Mouse (Mus musculus): ENCODE measurements around the gene Nectin4. TPM values are rescaled to one million over a fixed set of nuclear protein-coding genes. Genes with fewer than 3 reads are reported as not detected.
A peak's percentile ranks its signal among the peaks of the same experiment; 100 is the strongest.

The Nectin4 gene
- polyA plus RNA-seq, 1 experiment from 2014 or later = 3.9 TPM

- peaks cover 2% of the 10 kb centered on the region; the same call in 1 of the 2 replicates for H3K36me3 ChIP-seq (ENCODE audit: control insufficient read depth, insufficient read depth, low read length)
- no peaks in the 10 kb centered on the region for H3K9me3 ChIP-seq (replicated peaks; ENCODE audit: control insufficient read depth, low read length, poor library complexity, severe bottlenecking)
- peak; percentile 85 for ATAC-seq
- peak overlapping the region; percentile 97 for H3K9ac ChIP-seq (ENCODE audit: low read depth, low read length)
- H3K27me3 ChIP-seq (ENCODE audit: control insufficient read depth, insufficient read depth, low read depth, low read length) = no peaks in the 10 kb centered on the region
- under 1% methylated on average over 28 of the region's 61 CpGs for WGBS
- peaks cover 40% of the 10 kb centered on the region for H3K4me1 ChIP-seq (ENCODE audit: control insufficient read depth, insufficient read depth, low read length)
- peak overlapping the region; percentile 92 for H3K4me2 ChIP-seq (ENCODE audit: low read length)
- peak overlapping the region; percentile 99 for H3K27ac ChIP-seq (ENCODE audit: low read length)
- H3K4me3 ChIP-seq (ENCODE audit: low read depth, low read length) = peak overlapping the region; percentile 63
Measured at GRCm38 (mm10) chr1:171329433-171330215, 40.3 kb upstream of the Nectin4 start.

DNA sequence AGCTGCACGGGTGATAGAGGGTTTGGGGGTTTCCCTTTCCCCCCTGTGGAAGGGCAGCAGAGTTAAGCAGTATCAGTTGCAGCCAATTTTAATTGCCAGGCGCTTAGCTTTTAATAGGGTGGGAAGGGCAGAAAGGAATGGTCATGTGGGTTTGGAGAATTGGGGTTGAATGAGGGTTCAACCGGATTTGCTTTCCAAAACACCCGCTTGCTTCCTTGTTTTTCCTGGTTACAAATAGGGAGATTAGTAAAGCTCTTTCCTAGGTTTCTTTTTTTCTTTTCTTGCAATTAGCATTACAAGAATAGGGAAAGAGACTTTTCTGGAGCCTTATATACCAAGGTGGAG is 39.7 kb upstream of the Nectin4 start:
- ATAC-seq = 0 out of 2 replicates have a peak, but pooled peaks have one; percentile 6
- Histone ChIP-seq H3K4me2 (ENCODE audit: low read length) (peak overlapping the region; percentile 92), H3K4me1 (ENCODE audit: control insufficient read depth, insufficient read depth, low read length) (peaks cover 40% of the 10 kb centered on the region), H3K4me3 (ENCODE audit: low read depth, low read length) (peak overlapping the region; percentile 63), H3K27ac (ENCODE audit: low read length) (peak overlapping the region; percentile 99), H3K9me3 (replicated peaks; ENCODE audit: control insufficient read depth, low read length, poor library complexity, severe bottlenecking) (no peaks in the 10 kb centered on the region), H3K36me3 (ENCODE audit: control insufficient read depth, insufficient read depth, low read length) (peaks cover 2% of the 10 kb centered on the region; the same call in 1 of the 2 replicates), H3K27me3 (ENCODE audit: control insufficient read depth, insufficient read depth, low read depth, low read length) (no peaks in the 10 kb centered on the region), H3K9ac (ENCODE audit: low read depth, low read length) (peak overlapping the region; percentile 97)
- 0% methylated on average over 4 of the region's 4 CpGs for WGBS

- Histone ChIP-seq H3K9ac (ENCODE audit: low read depth, low read length) (no peak overlapping the region), H3K9me3 (replicated peaks; ENCODE audit: control insufficient read depth, low read length, poor library complexity, severe bottlenecking) (peaks cover 5% of the 10 kb centered on the region), H3K27ac (ENCODE audit: low read length) (no peak overlapping the region), H3K36me3 (ENCODE audit: control insufficient read depth, insufficient read depth, low read length) (peaks cover 19% of the 10 kb centered on the region), H3K27me3 (ENCODE audit: control insufficient read depth, insufficient read depth, low read depth, low read length) (no peaks in the 10 kb centered on the region), H3K4me2 (ENCODE audit: low read length) (no peak overlapping the region), H3K4me1 (ENCODE audit: control insufficient read depth, insufficient read depth, low read length) (peaks cover 25% of the 10 kb centered on the region), H3K4me3 (ENCODE audit: low read depth, low read length) (no peak overlapping the region)
- 94% methylated on average over 16 of the region's 16 CpGs for WGBS
- ATAC-seq = no peak
Measured at GRCm38 (mm10) chr1:171342262-171343207, 27.4 kb upstream of the Nectin4 start.

DNA sequence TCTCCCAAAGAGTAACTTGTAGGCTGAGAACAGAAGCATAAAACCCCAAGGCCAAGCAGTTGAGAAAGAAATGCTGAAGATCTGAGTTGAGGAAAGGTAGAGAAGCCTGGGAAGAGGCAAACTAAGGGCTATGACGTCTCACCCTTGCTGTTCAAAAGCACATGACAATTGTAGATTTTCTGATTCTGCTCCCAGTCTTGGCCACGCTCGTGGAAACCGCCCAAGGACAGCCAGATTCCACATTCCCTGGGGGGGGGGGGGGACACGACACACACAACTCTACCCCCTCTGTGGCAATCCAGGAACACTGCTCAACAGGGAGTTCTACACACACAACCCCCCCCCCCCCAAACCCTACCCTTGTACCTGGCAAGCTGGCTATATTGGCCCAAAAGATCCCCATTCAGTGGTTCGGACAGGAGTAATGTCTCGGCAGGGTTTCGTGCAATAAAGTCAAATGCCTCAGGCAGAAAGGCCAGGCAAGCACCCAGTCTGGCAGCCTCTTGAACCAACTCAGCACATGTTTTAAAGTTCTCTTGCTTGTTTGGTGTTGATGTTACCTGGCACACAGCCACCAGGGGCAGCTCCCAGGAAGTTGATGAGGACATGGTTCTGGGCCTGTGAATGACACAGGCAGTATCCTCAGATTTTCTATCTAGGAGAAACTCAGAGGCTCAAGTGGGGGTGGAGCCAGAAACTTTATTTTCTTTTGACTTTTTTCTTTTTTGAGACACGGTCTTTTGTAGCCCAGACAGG is 25.8 kb upstream of the Nectin4 start:
- Histone ChIP-seq H3K4me1 (ENCODE audit: control insufficient read depth, insufficient read depth, low read length) (peaks cover 30% of the 10 kb centered on the region), H3K36me3 (ENCODE audit: control insufficient read depth, insufficient read depth, low read length) (peaks cover 10% of the 10 kb centered on the region), H3K4me2 (ENCODE audit: low read length) (peak overlapping the region; percentile 75), H3K9me3 (replicated peaks; ENCODE audit: control insufficient read depth, low read length, poor library complexity, severe bottlenecking) (peaks cover 5% of the 10 kb centered on the region), H3K9ac (ENCODE audit: low read depth, low read length) (0 out of 2 replicates have a peak overlapping the region, but pooled peaks have one; percentile 84), H3K27ac (ENCODE audit: low read length) (no peak overlapping the region), H3K4me3 (ENCODE audit: low read depth, low read length) (peak overlapping the region; percentile 84), H3K27me3 (ENCODE audit: control insufficient read depth, insufficient read depth, low read depth, low read length) (no peaks in the 10 kb centered on the region)
- WGBS = 87% methylated on average over 9 of the region's 9 CpGs
- ATAC-seq = no peak

DNA sequence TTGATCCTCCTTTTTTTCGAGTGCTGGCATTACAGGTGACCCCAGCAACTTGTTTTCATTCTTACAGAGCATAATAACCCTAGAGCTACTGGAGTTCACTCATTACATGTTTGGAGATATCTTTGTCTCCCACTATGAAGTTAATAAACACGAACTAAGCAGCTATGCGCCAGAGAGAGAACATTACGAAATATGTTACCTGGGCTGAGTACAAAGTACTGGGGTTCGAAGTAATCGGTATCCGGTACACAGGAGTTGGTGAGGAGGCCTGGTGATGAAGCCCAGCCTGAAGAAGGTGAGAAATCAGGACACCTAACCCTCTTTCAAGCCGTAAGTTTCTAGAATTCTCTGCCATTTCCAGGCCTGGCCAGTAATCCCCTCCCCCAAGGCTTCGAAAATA is 25.2 kb upstream of the Nectin4 start:
- H3K4me2 ChIP-seq (ENCODE audit: low read length) = peak overlapping the region; percentile 75
- H3K36me3 ChIP-seq (ENCODE audit: control insufficient read depth, insufficient read depth, low read length) = peaks cover 9% of the 10 kb centered on the region
- H3K4me3 ChIP-seq (ENCODE audit: low read depth, low read length) = peak overlapping the region; percentile 84
- WGBS = 82% methylated on average over 9 of the region's 9 CpGs
- H3K4me1 ChIP-seq (ENCODE audit: control insufficient read depth, insufficient read depth, low read length) = peaks cover 32% of the 10 kb centered on the region
- 0 out of 2 replicates have a peak, but pooled peaks have one; percentile 4 for ATAC-seq
- H3K9ac ChIP-seq (ENCODE audit: low read depth, low read length) = peak overlapping the region; percentile 84
- H3K27me3 ChIP-seq (ENCODE audit: control insufficient read depth, insufficient read depth, low read depth, low read length) = no peaks in the 10 kb centered on the region
- H3K9me3 ChIP-seq (replicated peaks; ENCODE audit: control insufficient read depth, low read length, poor library complexity, severe bottlenecking) = peaks cover 5% of the 10 kb centered on the region
- no peak overlapping the region for H3K27ac ChIP-seq (ENCODE audit: low read length)

GRCm38 (mm10) chr1:171345225-171346094 is 24.4 kb upstream of the Nectin4 start, which contains the start of the genes Nit1 and Pfdn2:
Gene Nit1, minus strand, starts transcription at chr1:171345646.
Gene Pfdn2, plus strand, starts transcription at chr1:171345670.
- 1% methylated on average over 53 of the region's 53 CpGs for WGBS
- Histone ChIP-seq H3K27me3 (ENCODE audit: control insufficient read depth, insufficient read depth, low read depth, low read length) (no peaks in the 10 kb centered on the region), H3K36me3 (ENCODE audit: control insufficient read depth, insufficient read depth, low read length) (peaks cover 9% of the 10 kb centered on the region), H3K4me3 (ENCODE audit: low read depth, low read length) (peak within 1 kb of the TSS; percentile 84), H3K4me1 (ENCODE audit: control insufficient read depth, insufficient read depth, low read length) (peaks cover 32% of the 10 kb centered on the region), H3K27ac (ENCODE audit: low read length) (peak within 1 kb of the TSS; percentile 72), H3K4me2 (ENCODE audit: low read length) (peak within 1 kb of the TSS; percentile 75), H3K9ac (ENCODE audit: low read depth, low read length) (peak within 1 kb of the TSS; percentile 84), H3K9me3 (replicated peaks; ENCODE audit: control insufficient read depth, low read length, poor library complexity, severe bottlenecking) (peaks cover 5% of the 10 kb centered on the region)
- ATAC-seq = peak; percentile 94

DNA sequence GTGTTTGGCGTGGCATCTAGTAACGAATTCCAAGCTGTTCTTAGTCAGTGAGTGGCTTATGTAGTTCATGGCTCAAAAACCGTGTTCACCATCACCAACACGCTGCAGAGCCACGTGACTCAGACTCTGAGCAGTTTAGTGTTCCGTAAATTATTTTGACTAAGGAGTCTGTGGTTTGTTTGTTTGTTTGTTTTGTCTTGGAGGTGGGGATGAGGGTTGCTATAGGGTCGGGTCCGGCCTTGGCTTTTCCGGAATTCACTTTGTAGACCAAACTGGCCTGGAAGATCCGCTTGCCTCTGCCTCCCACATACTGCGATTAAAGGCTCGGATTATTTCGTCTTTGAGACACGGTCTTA is 23.8 kb upstream of the Nectin4 start:
- ATAC-seq = peak; percentile 3; the same call in 1 of the 2 replicates
- 2% methylated on average over 14 of the region's 14 CpGs for WGBS
- no peaks in the 10 kb centered on the region for H3K27me3 ChIP-seq (ENCODE audit: control insufficient read depth, insufficient read depth, low read depth, low read length)

DNA sequence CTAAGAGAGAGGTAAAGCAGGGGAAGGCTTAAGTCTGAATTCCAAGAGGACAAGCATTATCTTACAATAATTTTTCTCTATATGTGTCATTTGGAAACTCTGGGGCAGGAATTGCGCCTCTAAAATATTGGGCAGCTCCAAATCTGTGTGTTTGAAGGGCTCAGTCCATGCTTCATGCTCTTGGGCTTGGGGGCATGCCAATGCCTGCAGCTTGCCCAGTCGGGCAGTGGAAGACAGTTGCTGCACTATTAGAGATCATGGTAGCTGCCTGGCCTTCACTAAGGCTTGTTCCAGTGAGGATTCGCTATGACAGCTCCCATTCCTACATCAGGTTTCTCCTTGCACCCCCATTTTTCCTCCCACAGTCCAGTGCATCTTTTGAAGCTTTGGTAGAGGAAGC is 21.2 kb upstream of the Nectin4 start:
- Histone ChIP-seq H3K4me3 (ENCODE audit: low read depth, low read length) (no peak overlapping the region), H3K27ac (ENCODE audit: low read length) (no peak overlapping the region), H3K9me3 (replicated peaks; ENCODE audit: control insufficient read depth, low read length, poor library complexity, severe bottlenecking) (peaks cover 5% of the 10 kb centered on the region), H3K27me3 (ENCODE audit: control insufficient read depth, insufficient read depth, low read depth, low read length) (no peaks in the 10 kb centered on the region), H3K36me3 (ENCODE audit: control insufficient read depth, insufficient read depth, low read length) (no peaks in the 10 kb centered on the region), H3K4me1 (ENCODE audit: control insufficient read depth, insufficient read depth, low read length) (peaks cover 32% of the 10 kb centered on the region), H3K4me2 (ENCODE audit: low read length) (no peak overlapping the region), H3K9ac (ENCODE audit: low read depth, low read length) (no peak overlapping the region)
- ATAC-seq = no peak
- WGBS = 88% methylated on average over 3 of the region's 3 CpGs

More for the DNA sequence above, 23.8 kb upstream of the Nectin4 start:
- Histone ChIP-seq H3K4me2 (ENCODE audit: low read length) (peak overlapping the region; percentile 75), H3K9me3 (replicated peaks; ENCODE audit: control insufficient read depth, low read length, poor library complexity, severe bottlenecking) (peaks cover 5% of the 10 kb centered on the region), H3K9ac (ENCODE audit: low read depth, low read length) (peak overlapping the region; percentile 84), H3K4me1 (ENCODE audit: control insufficient read depth, insufficient read depth, low read length) (peaks cover 32% of the 10 kb centered on the region), H3K36me3 (ENCODE audit: control insufficient read depth, insufficient read depth, low read length) (peaks cover 9% of the 10 kb centered on the region), H3K27ac (ENCODE audit: low read length) (peak overlapping the region; percentile 72), H3K4me3 (ENCODE audit: low read depth, low read length) (peak overlapping the region; percentile 84)

All from midbrain, embryonic 16.5 days (tissue).